Mouse (Mus musculus) lung, adult 10 weeks (tissue): ENCODE data around the gene Myog. TPM values are rescaled to one million over a fixed set of nuclear protein-coding genes. Genes with fewer than 3 reads are reported as not detected.

Experiments used
- polyA plus RNA-seq: library from polyadenylated mRNA; stranded (reverse); fragments of 350-450 nt; fragmentation: Illumina TruSeq; extraction: RNeasy Lipid Tissue Mini Kit (QIAGEN cat#74804); gene quantifications from one replicate; pipeline ENCODE4 v1.2.3, GENCODE M21; 2014; ENCODE audit warnings: low read depth, low replicate concordance; ENCODE audit not compliant: insufficient read depth

The Myog gene
- not detected for polyA plus RNA-seq

DNA sequence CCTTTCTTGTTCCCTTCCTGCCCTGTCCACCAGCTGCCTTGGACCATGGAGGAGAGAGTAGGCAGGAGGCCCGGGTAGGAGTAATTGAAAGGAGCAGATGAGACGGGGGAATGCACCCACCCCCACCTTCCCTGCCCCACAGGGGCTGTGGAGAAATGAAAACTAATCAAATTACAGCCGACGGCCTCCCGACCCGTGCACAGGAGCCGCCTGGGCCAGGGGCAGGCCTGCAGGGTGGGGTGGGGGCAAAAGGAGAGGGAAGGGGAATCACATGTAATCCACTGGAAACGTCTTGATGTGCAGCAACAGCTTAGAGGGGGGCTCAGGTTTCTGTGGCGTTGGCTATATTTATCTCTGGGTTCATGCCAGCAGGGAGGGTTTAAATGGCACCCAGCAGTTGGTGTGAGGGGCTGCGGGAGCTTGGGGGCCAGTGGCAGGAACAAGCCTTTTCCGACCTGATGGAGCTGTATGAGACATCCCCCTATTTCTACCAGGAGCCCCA lies at the start of gene Myog:
TSS of gene Myog (plus strand) at position 392 of the 502 bp plus-strand sequence.

DNA sequence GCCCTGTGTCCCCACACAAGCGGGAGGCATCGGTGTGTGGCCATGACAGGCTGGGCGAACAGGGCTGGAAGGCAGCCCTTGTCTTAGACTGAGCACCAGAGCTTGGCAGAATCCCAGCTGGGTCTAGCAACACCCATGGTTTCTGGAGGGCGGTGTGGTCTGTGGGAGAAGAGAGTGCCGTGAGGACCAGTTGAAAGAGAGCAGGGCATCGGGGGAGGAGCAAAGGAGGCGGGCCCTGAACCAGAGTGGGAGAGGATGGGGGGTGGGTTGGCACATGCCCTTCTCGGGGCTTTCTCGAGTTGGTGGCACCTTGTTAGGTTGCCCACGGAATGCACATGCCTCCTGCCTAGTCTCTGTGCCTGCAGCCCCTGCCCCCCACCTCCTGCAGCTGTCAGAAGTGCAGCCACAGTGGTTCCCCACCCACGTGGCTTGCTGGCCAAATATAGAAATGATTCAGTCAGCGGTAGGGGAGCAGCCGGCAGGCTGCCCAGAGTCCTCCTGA lies 43.0 kb downstream of the Myog start, which contains the start of gene Ppfia4:
TSS of gene Ppfia4 (minus strand) at position 159 of the 502 bp plus-strand sequence.

Other genes with a start within 250 kb of the Myog start
- gene Btg2, start 210.9 kb upstream of the Myog start, polyA plus RNA-seq = 110 TPM
- gene Chit1, start 178.7 kb upstream of the Myog start, polyA plus RNA-seq = not detected
- gene Chil1, start 107.8 kb upstream of the Myog start, polyA plus RNA-seq = 994 TPM
- not detected for gene Mybph, start 96.5 kb upstream of the Myog start, polyA plus RNA-seq
- gene Adora1, start 54.6 kb upstream of the Myog start, polyA plus RNA-seq = 2.0 TPM
- gene Ppfia4, start 42.9 kb downstream of the Myog start, polyA plus RNA-seq = 3.9 TPM
- 24.8 TPM for gene Tmem183a, start 72.0 kb downstream of the Myog start, polyA plus RNA-seq
- gene 4933406M09Rik, start 96.0 kb downstream of the Myog start, polyA plus RNA-seq = not detected
- 28.0 TPM for gene Cyb5r1, start 115.6 kb downstream of the Myog start, polyA plus RNA-seq
- gene Adipor1, start 125.4 kb downstream of the Myog start, polyA plus RNA-seq = 80.1 TPM
- gene Klhl12, start 165.5 kb downstream of the Myog start, polyA plus RNA-seq = 9.2 TPM
- gene Rabif, start 204.7 kb downstream of the Myog start, polyA plus RNA-seq = 11.9 TPM